Mouse (Mus musculus) heart, adult 11 months (tissue): ENCODE measurements around the gene Tubb2a.

ENCODE experiments used
- DNase-seq: peaks from one replicate; pipeline ENCODE4 v3.0.0; 2022

The Tubb2a gene

GRCm38 (mm10) chr13:34077492-34078271 is at the start of gene Tubb2a:
TSS of gene Tubb2a (minus strand) at chr13:34078007.
- DNase-seq = peak; percentile 100

- peak; percentile 95 for DNase-seq
Measured at GRCm38 (mm10) chr13:34125711-34126110, 47.9 kb upstream of the Tubb2a start.

GRCm38 (mm10) chr13:34120536-34120935 is 42.7 kb upstream of the Tubb2a start:
- no peak for DNase-seq

- no peak for DNase-seq
Measured at GRCm38 (mm10) chr13:34119406-34119805, 41.6 kb upstream of the Tubb2a start.

GRCm38 (mm10) chr13:34118816-34119215 is 41.0 kb upstream of the Tubb2a start:
- no peak for DNase-seq

- DNase-seq = no peak
Measured at GRCm38 (mm10) chr13:34116508-34116907, 38.7 kb upstream of the Tubb2a start.

GRCm38 (mm10) chr13:34114654-34115053 is 36.8 kb upstream of the Tubb2a start:
- peak; percentile 24 for DNase-seq

- DNase-seq = peak; percentile 93
Measured at GRCm38 (mm10) chr13:34113086-34113485, 35.3 kb upstream of the Tubb2a start.

GRCm38 (mm10) chr13:34112369-34113081 is 34.7 kb upstream of the Tubb2a start:
- DNase-seq = peak; percentile 91

- no peak for DNase-seq
Measured at GRCm38 (mm10) chr13:34111878-34112277, 34.1 kb upstream of the Tubb2a start.

- peak; percentile 92 for DNase-seq
Measured at GRCm38 (mm10) chr13:34111019-34111418, 33.2 kb upstream of the Tubb2a start.

- peak; percentile 84 for DNase-seq
Measured at GRCm38 (mm10) chr13:34109677-34110058, 31.9 kb upstream of the Tubb2a start.

GRCm38 (mm10) chr13:34109035-34109676 is 31.3 kb upstream of the Tubb2a start:
- peak; percentile 74 for DNase-seq

GRCm38 (mm10) chr13:34106999-34107398 is 29.2 kb upstream of the Tubb2a start:
- DNase-seq = peak; percentile 87

- DNase-seq = peak; percentile 61
Measured at GRCm38 (mm10) chr13:34106256-34106655, 28.4 kb upstream of the Tubb2a start.

- no peak for DNase-seq
Measured at GRCm38 (mm10) chr13:34105364-34105763, 27.6 kb upstream of the Tubb2a start.

- peak; percentile 94 for DNase-seq
Measured at GRCm38 (mm10) chr13:34101908-34102307, 24.1 kb upstream of the Tubb2a start.

GRCm38 (mm10) chr13:34101247-34101646 is 23.4 kb upstream of the Tubb2a start:
- DNase-seq = no peak

GRCm38 (mm10) chr13:34100733-34101132 is 22.9 kb upstream of the Tubb2a start:
- DNase-seq = no peak

GRCm38 (mm10) chr13:34097086-34097485 is 19.3 kb upstream of the Tubb2a start:
- no peak for DNase-seq

- peak; percentile 97 for DNase-seq
Measured at GRCm38 (mm10) chr13:34096455-34096854, 18.6 kb upstream of the Tubb2a start.

GRCm38 (mm10) chr13:34095542-34096435 is 18.0 kb upstream of the Tubb2a start:
- DNase-seq = peak; percentile 98

GRCm38 (mm10) chr13:34089358-34089757 is 11.6 kb upstream of the Tubb2a start:
- no peak for DNase-seq
